Comparison of ENCODE assay signal across 25 mouse cellular contexts in the genomic region with DNA sequence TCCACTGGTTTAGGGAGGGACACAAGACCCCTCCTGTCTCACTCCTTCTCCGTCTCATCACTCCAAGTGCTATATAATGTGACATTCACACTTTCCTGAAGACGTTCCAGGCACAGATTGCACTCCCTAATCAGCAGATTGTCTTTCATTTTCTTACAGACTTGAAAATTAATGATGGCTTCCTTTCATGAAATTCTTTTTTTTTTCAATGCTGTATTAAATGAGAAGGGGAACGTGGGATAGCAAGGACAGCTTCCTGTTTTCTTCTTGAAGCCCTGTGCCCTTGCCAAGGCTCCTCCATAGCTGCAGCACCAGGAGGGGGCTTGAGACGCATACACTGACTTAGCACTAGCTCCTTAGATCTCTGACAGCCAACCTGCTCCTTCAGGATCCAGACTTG.
DNase-seq lines count a peak whose midpoint lies in the region; ATAC-seq and TF ChIP-seq lines count a peak whose summit lies in the region.
"Had no signal": no experiment of that assay in that cellular context is flagged by ENCODE, and none has a peak within 500 bp of the region (broad histone marks: within the 10 kb centered on the region; RNA-seq: fewer than 3 reads in every experiment).

No protein-coding gene starts in this region.

- H3K9me3 ChIP-seq in MEL (replicated peaks; ENCODE audit: insufficient read depth, low read length), result no peaks in the 10 kb centered on the region
- H3K9me3 ChIP-seq in forebrain, embryonic 16.5 days (ENCODE audit: control insufficient read depth, low read length), result no peaks in the 10 kb centered on the region
- H3K9me3 ChIP-seq: embryonic facial prominence, embryonic 10.5 days; embryonic facial prominence, embryonic 13.5 days; hindbrain, embryonic 12.5 days; hindbrain, embryonic 15.5 days had no signal

- no peak for TF ChIP-seq EP300 in MEL (IDR thresholded peaks at IDR 0.05; ENCODE audit: low read depth in 1 of 2, low read length in 2 of 2)

- H3K36me3 ChIP-seq in MEL (ENCODE audit: control insufficient read depth in 1 of 2, insufficient read depth in 2 of 2, low read length in 2 of 2), result peaks cover 0 to 14% of the 10 kb centered on the region in 2 experiments; a peak in 3 of 4 replicates
- H3K36me3 ChIP-seq in forebrain, embryonic 16.5 days (ENCODE audit: control insufficient read depth, insufficient read depth), result no peaks in the 10 kb centered on the region
- H3K36me3 ChIP-seq: embryonic facial prominence, embryonic 10.5 days; embryonic facial prominence, embryonic 13.5 days; hindbrain, embryonic 12.5 days; hindbrain, embryonic 15.5 days had no signal

- TF ChIP-seq CTCF in MEL (IDR thresholded peaks at IDR 0.05 in 2 of 3, conservative IDR thresholded peaks at IDR 0.05 in 1 of 3; ENCODE audit: control insufficient read depth in 1 of 3, insufficient read depth in 1 of 3, low read depth in 2 of 3, low read length in 3 of 3, poor library complexity in 1 of 3, severe bottlenecking in 1 of 3), result no peak
- no peak for TF ChIP-seq CTCF in brain, embryonic 14.5 days (IDR thresholded peaks at IDR 0.05; ENCODE audit: borderline replicate concordance, extremely low read depth, insufficient read depth, insufficient read length)
- no peak for TF ChIP-seq CTCF in cerebellum, adult 2 months (IDR thresholded peaks at IDR 0.05; ENCODE audit: borderline replicate concordance, insufficient read depth, low read depth, low read length)

- peaks cover 11 to 19% of the 10 kb centered on the region in 2 experiments for H3K4me1 ChIP-seq in MEL (ENCODE audit: control insufficient read depth in 1 of 2, insufficient read depth in 2 of 2, low read length in 2 of 2)
- H3K4me1 ChIP-seq in forebrain, embryonic 16.5 days (replicated peaks; ENCODE audit: control insufficient read depth, insufficient read depth, low read length), result peaks cover 8% of the 10 kb centered on the region; the same call in 1 of the 2 replicates
- H3K4me1 ChIP-seq in cerebellum, adult 2 months (ENCODE audit: control insufficient read depth, insufficient read depth, low read length), result no peaks in the 10 kb centered on the region; the same call in 1 of the 2 replicates
- H3K4me1 ChIP-seq: embryonic facial prominence, embryonic 10.5 days; hindbrain, embryonic 12.5 days; hindbrain, embryonic 15.5 days had no signal

- no peak overlapping the region for H3K4me3 ChIP-seq in MEL (ENCODE audit: control insufficient read depth in 1 of 2, insufficient read depth in 1 of 2, low read depth in 2 of 2, low read length in 2 of 2)
- H3K4me3 ChIP-seq in forebrain, embryonic 16.5 days (replicated peaks; ENCODE audit: low read length), result no peak overlapping the region
- H3K4me3 ChIP-seq in cerebellum, adult 2 months (replicated peaks; ENCODE audit: insufficient read depth, low read depth, low read length), result no peak overlapping the region
- H3K4me3 ChIP-seq: embryonic facial prominence, embryonic 10.5 days; embryonic facial prominence, embryonic 13.5 days; erythroblast, embryonic 14.5 days; heart, adult 2 months; hindbrain, embryonic 12.5 days; hindbrain, embryonic 15.5 days had no signal

- no peaks in the 10 kb centered on the region for H3K79me2 ChIP-seq in MEL (ENCODE audit: control insufficient read depth, insufficient read depth, low read length, poor library complexity)

- WGBS in forebrain, embryonic 16.5 days, result 32% methylated on average over 4 of the region's 4 CpGs
- 81% methylated on average over 4 of the region's 4 CpGs for WGBS in cerebellum, adult 2 months

- no peaks in the 10 kb centered on the region for H3K27me3 ChIP-seq in MEL (ENCODE audit: control insufficient read depth in 1 of 2, insufficient read depth in 2 of 2, low read length in 2 of 2)
- no peaks in the 10 kb centered on the region for H3K27me3 ChIP-seq in forebrain, embryonic 16.5 days (replicated peaks; ENCODE audit: control insufficient read depth, insufficient read depth, low read length)
- H3K27me3 ChIP-seq in cerebellum, adult 2 months (ENCODE audit: control insufficient read depth, insufficient read depth, low read length), result no peaks in the 10 kb centered on the region
- H3K27me3 ChIP-seq: embryonic facial prominence, embryonic 13.5 days; hindbrain, embryonic 12.5 days; hindbrain, embryonic 15.5 days had no signal

- no peak overlapping the region; the same call in 1 of the 2 replicates for H3K27ac ChIP-seq in MEL (ENCODE audit: control insufficient read depth, low read depth, low read length)
- H3K27ac ChIP-seq in forebrain, embryonic 16.5 days (ENCODE audit: low read length), result peak overlapping the region; percentile 74
- no peak overlapping the region for H3K27ac ChIP-seq in cerebellum, adult 2 months (ENCODE audit: insufficient read depth, low read length)
- H3K27ac ChIP-seq: embryonic facial prominence, embryonic 10.5 days; embryonic facial prominence, embryonic 13.5 days; heart, adult 2 months; hindbrain, embryonic 12.5 days; hindbrain, embryonic 15.5 days had no signal

- H3K4me2 ChIP-seq in forebrain, embryonic 16.5 days (ENCODE audit: low read length), result no peak overlapping the region
- H3K4me2 ChIP-seq: embryonic facial prominence, embryonic 13.5 days; heart, embryonic 11.5 days; hindbrain, embryonic 12.5 days; hindbrain, embryonic 15.5 days had no signal

- no peak for TF ChIP-seq RAD21 in MEL (IDR thresholded peaks at IDR 0.05; ENCODE audit: low read depth, low read length)

- peak; percentile 67 for ATAC-seq in forebrain, embryonic 16.5 days
- ATAC-seq: activated CD4-positive, CD25-positive, alpha-beta regulatory T cell, adult 4 months; CD4-positive, CD25-positive, alpha-beta regulatory T cell, adult 4 months; intestine, postnatal 0 days had no signal

- H3K9ac ChIP-seq in MEL (ENCODE audit: control insufficient read depth, low read depth, low read length, poor library complexity, severe bottlenecking), result no peak overlapping the region
- no peak overlapping the region for H3K9ac ChIP-seq in forebrain, embryonic 16.5 days (replicated peaks; ENCODE audit: low read depth, low read length)
- H3K9ac ChIP-seq: embryonic facial prominence, embryonic 13.5 days; hindbrain, embryonic 12.5 days; hindbrain, embryonic 15.5 days had no signal

- DNase-seq in heart, adult 11 months, result peak; percentile 63
- no peak for DNase-seq in heart, adult 9 months (ENCODE audit: low spot score in 2 of 2)
- DNase-seq in MEL (ENCODE audit: low read depth, low spot score), result peak; percentile 30
- peak; percentile 68 for DNase-seq in brain, embryonic 14.5 days (ENCODE audit: low read depth)
- DNase-seq in cerebellum, adult 18-20 months, result no peak
- no peak for DNase-seq in right cerebral cortex, postnatal 25 days
- no peak for DNase-seq in cerebellum, adult 2 months
- DNase-seq: adrenal gland, adult 8-10 months; adrenal gland, postnatal 25 days; cerebellum, adult 8-10 months; cerebellum, postnatal 10 days; cerebellum, postnatal 36 days; embryo, embryonic 11 days; gastrocnemius, postnatal 25 days; heart, adult 2 months had no signal

- TF ChIP-seq POLR2A in MEL (IDR thresholded peaks at IDR 0.05; ENCODE audit: control insufficient read depth in 1 of 2, insufficient read depth in 1 of 2, low read depth in 1 of 2, low read length in 2 of 2, poor library complexity in 1 of 2), result no peak
- TF ChIP-seq POLR2A in brain, embryonic 14.5 days (IDR thresholded peaks at IDR 0.05; ENCODE audit: borderline replicate concordance, extremely low read depth, insufficient read depth, insufficient read length, poor library complexity, severe bottlenecking), result no peak
- TF ChIP-seq POLR2A in cerebellum, adult 2 months (IDR thresholded peaks at IDR 0.05; ENCODE audit: borderline replicate concordance, insufficient read depth, low read length), result no peak

TF ChIP-seq in MEL, 35 proteins besides CTCF, POLR2A, EP300 and RAD21:
- TF ChIP-seq GABPA (IDR thresholded peaks at IDR 0.05; ENCODE audit: low read depth, low read length) (no peak), USF1 (IDR thresholded peaks at IDR 0.05; ENCODE audit: low read depth, low read length) (no peak), MAX (IDR thresholded peaks at IDR 0.05; ENCODE audit: low read length) (no peak), JUND (IDR thresholded peaks at IDR 0.05; ENCODE audit: low read depth, low read length) (no peak), TCF12 (IDR thresholded peaks at IDR 0.05; ENCODE audit: low read depth, low read length) (no peak), MYC (IDR thresholded peaks at IDR 0.05; ENCODE audit: low read depth, low read length) (no peak), TAL1 (IDR thresholded peaks at IDR 0.05; ENCODE audit: low read length) (no peak), RCOR1 (IDR thresholded peaks at IDR 0.05; ENCODE audit: low read depth, low read length) (no peak), MAZ (IDR thresholded peaks at IDR 0.05; ENCODE audit: low read depth, low read length) (no peak), BHLHE40 (IDR thresholded peaks at IDR 0.05; ENCODE audit: borderline replicate concordance, low read depth, low read length) (no peak), NRF1 (IDR thresholded peaks at IDR 0.05; ENCODE audit: insufficient read depth, low read depth, low read length, poor library complexity, severe bottlenecking) (no peak), ETS1 (IDR thresholded peaks at IDR 0.05; ENCODE audit: low read depth, low read length) (no peak), ZMIZ1 (IDR thresholded peaks at IDR 0.05; ENCODE audit: low read depth, low read length) (no peak), POLR2AphosphoS2 (IDR thresholded peaks at IDR 0.05; ENCODE audit: low read length) (no peak), HCFC1 (IDR thresholded peaks at IDR 0.05; ENCODE audit: low read depth, low read length) (no peak), POLR2AphosphoS5 (IDR thresholded peaks at IDR 0.05; ENCODE audit: borderline replicate concordance, low read depth, low read length) (no peak), ZKSCAN1 (IDR thresholded peaks at IDR 0.05; ENCODE audit: low read depth, low read length) (no peak), UBTF (IDR thresholded peaks at IDR 0.05; ENCODE audit: borderline replicate concordance, insufficient read depth, low read depth, low read length) (no peak)

Comparison
In these comparisons a context has a peak if more than half of its experiments do, and no peak if none do; other contexts are left out.
1. DNase-seq: peak in heart, adult 11 months (single experiment), MEL (single experiment) and brain, embryonic 14.5 days (single experiment); none in heart, adult 9 months (0 of 2), cerebellum, adult 18-20 months (0 of 2), right cerebral cortex, postnatal 25 days (single experiment) and cerebellum, adult 2 months (0 of 2).